Mouse (Mus musculus) CH12.LX (cell line): Measurements from ENCODE around the gene Snx8. TPM values are rescaled to one million over a fixed set of nuclear protein-coding genes. Genes with fewer than 3 reads are reported as not detected.

Source experiments
- DNase-seq: peaks from one replicate; pipeline ENCODE4 v3.0.0-alpha.2; 2013; ENCODE audit errors: extremely low read depth
- H3K27ac ChIP-seq: 2 replicates; pipeline ENCODE4 v1.5.1; 2012; ENCODE audit warnings: low read depth, mild to moderate bottlenecking, control low read depth, moderate library complexity; ENCODE audit not compliant: insufficient read depth
- H3K27me3 ChIP-seq: replicated peaks from 2 replicates; pipeline ENCODE3; 2012; ENCODE audit warnings: inconsistent platforms
- H3K36me3 ChIP-seq, 2 experiments: replicated peaks in 1 of 2; 2 replicates each; pipeline versions ENCODE3 to v1.6.1; 2012; ENCODE audit warnings: inconsistent platforms in 1 of 2, low read length in 1 of 2, mild to moderate bottlenecking in 1 of 2, mixed read lengths in 1 of 2, moderate library complexity in 1 of 2; ENCODE audit not compliant: control insufficient read depth in 1 of 2, insufficient read depth in 1 of 2
- H3K4me1 ChIP-seq, 2 experiments: 2 replicates each; pipeline ENCODE4 v1.6.1; 2012; ENCODE audit warnings: inconsistent platforms in 1 of 2, moderate library complexity in 1 of 2; ENCODE audit not compliant: insufficient read depth in 2 of 2, control insufficient read depth in 1 of 2
- H3K4me2 ChIP-seq: 2 replicates; pipeline ENCODE4 v1.6.1; 2012; ENCODE audit warnings: low read depth, mild to moderate bottlenecking, control low read depth; ENCODE audit not compliant: poor library complexity, insufficient read depth, severe bottlenecking
- H3K4me3 ChIP-seq, 3 experiments: fragments of 150-350 bp in 1 of 3; sonication (generic) in 1 of 3; replicated peaks in 1 of 3; 2 replicates each; pipeline versions ENCODE3 to v1.5.1; 2011 to 2012; ENCODE audit warnings: low read depth in 2 of 3, low read length in 2 of 3, mild to moderate bottlenecking in 2 of 3, moderate library complexity in 2 of 3, control low read depth in 1 of 3, improper control_type of control experiment in 1 of 3, inconsistent platforms in 1 of 3, mixed read lengths in 1 of 3; ENCODE audit not compliant: poor library complexity in 1 of 3
- H3K79me2 ChIP-seq: replicated peaks from 2 replicates; pipeline ENCODE4 v1.6.1; 2012; ENCODE audit warnings: mild to moderate bottlenecking, moderate library complexity; ENCODE audit not compliant: control insufficient read depth, poor library complexity, insufficient read depth, severe bottlenecking; ENCODE audit errors: extremely low read depth
- H3K9ac ChIP-seq: 2 replicates; pipeline ENCODE4 v1.6.1; 2012; ENCODE audit warnings: low read depth, mild to moderate bottlenecking, control low read depth, moderate library complexity; ENCODE audit not compliant: insufficient read depth
- H3K9me3 ChIP-seq: replicated peaks from 2 replicates; pipeline ENCODE3; 2012; ENCODE audit warnings: low read length, inconsistent platforms, mixed read lengths
- CHD1 ChIP-seq: IDR thresholded peaks from 2 replicates; pipeline ENCODE4 v1.6.1; 2012; ENCODE audit warnings: low read depth, low read length, improper control_type of control experiment, inconsistent platforms
- CTCF ChIP-seq, 2 experiments: IDR thresholded peaks in 1 of 2; conservative IDR thresholded peaks in 1 of 2; 2 replicates each; pipeline ENCODE4 v1.5.1; 2011 to 2012; ENCODE audit warnings: low read depth in 2 of 2, low read length in 2 of 2, improper control_type of control experiment in 1 of 2, inconsistent platforms in 1 of 2, mild to moderate bottlenecking in 1 of 2, moderate library complexity in 1 of 2
- ELF1 ChIP-seq: IDR thresholded peaks from 2 replicates; pipeline ENCODE4 v1.6.1; 2014; ENCODE audit warnings: low read depth, mild to moderate bottlenecking, inconsistent platforms, low read length, improper control_type of control experiment
- EP300 ChIP-seq: IDR thresholded peaks from 2 replicates; pipeline ENCODE4 v1.6.1; 2011; ENCODE audit warnings: low read length, improper control_type of control experiment
- GABPA ChIP-seq: IDR thresholded peaks from 2 replicates; pipeline ENCODE4 v1.6.1; 2012; ENCODE audit warnings: low read depth, low read length, improper control_type of control experiment, inconsistent platforms; ENCODE audit not compliant: insufficient replicate concordance
- HCFC1 ChIP-seq: IDR thresholded peaks from 2 replicates; pipeline ENCODE4 v1.6.1; 2012; ENCODE audit warnings: low read depth, mild to moderate bottlenecking, inconsistent platforms, low read length, improper control_type of control experiment
- JUND ChIP-seq: conservative IDR thresholded peaks from 2 replicates; pipeline ENCODE4 v1.6.1; 2011; ENCODE audit warnings: low read depth, low read length, improper control_type of control experiment
- MAFK ChIP-seq: IDR thresholded peaks from 2 replicates; pipeline ENCODE4 v1.6.1; 2011; ENCODE audit warnings: low read length, improper control_type of control experiment; ENCODE audit not compliant: insufficient replicate concordance
- MAX ChIP-seq: IDR thresholded peaks from 2 replicates; pipeline ENCODE4 v1.6.1; 2011; ENCODE audit warnings: low read length, improper control_type of control experiment
- MEF2A ChIP-seq: IDR thresholded peaks from 2 replicates; pipeline ENCODE4 v1.6.1; 2014; ENCODE audit warnings: low read depth, mild to moderate bottlenecking, inconsistent platforms, low read length, improper control_type of control experiment, borderline replicate concordance
- MXI1 ChIP-seq: IDR thresholded peaks from 2 replicates; pipeline ENCODE4 v1.6.1; 2011; ENCODE audit warnings: mild to moderate bottlenecking, low read depth, low read length, improper control_type of control experiment
- NRF1 ChIP-seq: IDR thresholded peaks from 2 replicates; pipeline ENCODE4 v1.6.1; 2014; ENCODE audit warnings: low read depth, mild to moderate bottlenecking, inconsistent platforms, low read length, improper control_type of control experiment, moderate library complexity
- RCOR1 ChIP-seq: conservative IDR thresholded peaks from 2 replicates; pipeline ENCODE4 v1.6.1; 2012; ENCODE audit warnings: low read depth, mild to moderate bottlenecking, inconsistent platforms, low read length, improper control_type of control experiment
- SIN3A ChIP-seq: IDR thresholded peaks from 2 replicates; pipeline ENCODE4 v1.6.1; 2012; ENCODE audit warnings: low read length, improper control_type of control experiment, inconsistent platforms
- SMC3 ChIP-seq: IDR thresholded peaks from 2 replicates; pipeline ENCODE4 v1.6.1; 2011; ENCODE audit warnings: low read depth, low read length, improper control_type of control experiment
- TBP ChIP-seq: conservative IDR thresholded peaks from 2 replicates; pipeline ENCODE4 v1.6.1; 2011; ENCODE audit warnings: low read depth, low read length, improper control_type of control experiment
- TCF12 ChIP-seq: IDR thresholded peaks from 2 replicates; pipeline ENCODE4 v1.6.1; 2014; ENCODE audit warnings: low read depth, mild to moderate bottlenecking, inconsistent platforms, low read length, improper control_type of control experiment
- UBTF ChIP-seq: IDR thresholded peaks from 2 replicates; pipeline ENCODE4 v1.6.1; 2012; ENCODE audit warnings: low read depth, mild to moderate bottlenecking, inconsistent platforms, low read length, improper control_type of control experiment, moderate library complexity
- USF1 ChIP-seq: IDR thresholded peaks from 2 replicates; pipeline ENCODE4 v1.6.1; 2014; ENCODE audit warnings: low read depth, mild to moderate bottlenecking, inconsistent platforms, low read length, improper control_type of control experiment
- USF2 ChIP-seq: conservative IDR thresholded peaks from 2 replicates; pipeline ENCODE4 v1.6.1; 2011; ENCODE audit warnings: low read depth, low read length, improper control_type of control experiment
- ZMIZ1 ChIP-seq: IDR thresholded peaks from 2 replicates; pipeline ENCODE4 v1.6.1; 2012; ENCODE audit warnings: low read depth, mild to moderate bottlenecking, inconsistent platforms, low read length, improper control_type of control experiment
- dilution Hi-C: fragments of 300-500 bp; cut with MboI; formaldehyde crosslinking; loops from 2 replicates; pipeline ENCODE4 v1.14.3; 2020; ENCODE audit warnings: low sequenced_read_pairs; ENCODE audit not compliant: extremely low pct_unique_long_range_greater_than_20kb, extremely low pct_ligation_motif_present
- in situ Hi-C: fragments of 300-500 bp; cut with MboI; formaldehyde crosslinking; loops from 3 replicates; pipeline ENCODE4 v1.14.3; 2019; ENCODE audit warnings: low sequenced_read_pairs, low pct_ligation_motif_present, low pct_unique_long_range_greater_than_20kb, mixed read lengths
- polyA plus RNA-seq: library from polyadenylated mRNA; unstranded; fragments of >175 nt; gene quantifications from 2 replicates; pipeline ENCODE4 v1.2.1, GENCODE M21; 2012; ENCODE audit warnings: low read depth; ENCODE audit not compliant: insufficient read length
- total RNA-seq, 2 experiments: library from RNA; depleted of rRNA; stranded (reverse); fragments of 300-350 nt in 1 of 2; fragments of >200 nt in 1 of 2; gene quantifications; 2 replicates each; pipeline ENCODE4 v1.2.3; 2012 to 2014

The Snx8 gene
- total and polyA plus RNA-seq, 3 experiments = 20.8 to 42.4 (median 34.6) TPM

DNA sequence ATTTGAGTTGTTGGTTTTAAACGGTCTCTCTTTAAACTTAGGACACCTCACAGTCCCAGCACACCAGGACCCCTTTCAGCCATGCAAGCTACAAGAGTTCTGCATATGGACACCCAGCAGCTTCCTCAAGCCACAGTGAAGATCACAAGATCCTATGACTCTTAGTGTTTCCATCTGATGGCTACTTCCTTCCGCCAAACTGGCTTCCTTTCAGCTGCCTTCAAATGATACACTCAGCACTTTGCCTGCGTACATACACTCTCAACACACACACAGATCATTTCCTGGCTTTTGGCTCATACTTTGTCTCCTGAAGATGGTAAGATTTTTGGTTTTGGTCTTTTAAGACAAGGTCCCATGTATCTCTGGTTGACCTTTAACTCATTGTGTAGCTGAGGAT lies 3.6 kb upstream of the Snx8 start:
- no peak for TF ChIP-seq ELF1
- TF ChIP-seq NRF1 = no peak
- TF ChIP-seq TCF12 = no peak
- no peak for TF ChIP-seq GABPA
- no peak for TF ChIP-seq CHD1
- TF ChIP-seq MAFK = no peak
- TF ChIP-seq USF1 = no peak
- no peak for TF ChIP-seq JUND
- TF ChIP-seq SIN3A = no peak
- no peak for TF ChIP-seq TBP
- no peak for TF ChIP-seq SMC3
- TF ChIP-seq RCOR1 = no peak
- TF ChIP-seq MAX = no peak
- Histone ChIP-seq H3K27ac (no peak overlapping the region), H3K4me3 (no peak overlapping the region), H3K9ac (no peak overlapping the region), H3K79me2 (no peaks in the 10 kb centered on the region), H3K4me2 (no peak overlapping the region), H3K36me3 (no peaks in the 10 kb centered on the region), H3K9me3 (no peaks in the 10 kb centered on the region), H3K4me1 (peaks cover 3 to 16% of the 10 kb centered on the region in 2 experiments), H3K27me3 (peaks cover 4% of the 10 kb centered on the region)
- in situ Hi-C loops = loop anchor here (5.0 kb wide), 1 partner anchor 55 kb away; no protein-coding TSS in a partner anchor
- dilution Hi-C loops = no loop called here
- DNase-seq = no peak

DNA sequence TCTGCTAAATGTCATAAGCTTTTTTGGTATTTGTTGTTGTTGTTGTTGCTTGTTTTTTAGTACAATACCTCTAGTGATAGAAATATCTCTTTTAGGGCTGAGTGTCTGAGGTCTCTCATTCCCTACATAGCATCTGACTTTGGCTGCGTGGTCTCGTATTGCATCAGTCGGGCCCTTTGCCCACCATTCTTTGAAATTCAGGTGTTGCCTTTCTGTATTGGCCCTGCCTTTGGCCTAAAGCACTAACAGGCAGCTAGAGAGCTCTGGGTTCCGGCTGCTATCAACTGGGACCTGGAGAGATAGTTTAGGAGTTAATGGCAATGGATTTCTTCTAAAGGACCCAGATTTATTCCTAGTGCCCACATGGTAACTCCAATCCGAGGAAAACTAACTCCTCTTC lies 2.9 kb upstream of the Snx8 start:
- H3K9me3 ChIP-seq = no peaks in the 10 kb centered on the region
- peaks cover 9 to 23% of the 10 kb centered on the region in 2 experiments for H3K4me1 ChIP-seq
- peaks cover 4% of the 10 kb centered on the region for H3K27me3 ChIP-seq
- no peaks in the 10 kb centered on the region for H3K79me2 ChIP-seq
- in situ Hi-C loops = loop anchor here (5.0 kb wide), 1 partner anchor 55 kb away; no protein-coding TSS in a partner anchor
- no peak for TF ChIP-seq MXI1
- TF ChIP-seq RCOR1 = no peak
- TF ChIP-seq JUND = no peak
- no peak for TF ChIP-seq UBTF
- no peak for TF ChIP-seq SMC3
- no peak for TF ChIP-seq MAFK
- TF ChIP-seq USF2 = no peak
- no peak for TF ChIP-seq CTCF (conservative IDR thresholded peaks at IDR 0.05 in 1 of 2, IDR thresholded peaks at IDR 0.05 in 1 of 2; ENCODE audit: low read depth in 2 of 2, low read length in 2 of 2)
- TF ChIP-seq HCFC1 = no peak
- no peak for TF ChIP-seq ZMIZ1
- TF ChIP-seq EP300 = no peak
- TF ChIP-seq MEF2A = no peak
- TF ChIP-seq, all 38 proteins: peak for 0
- Histone ChIP-seq H3K36me3 (no peaks in the 10 kb centered on the region), H3K9ac (no peak overlapping the region), H3K4me3 (no peak overlapping the region), H3K27ac (no peak overlapping the region), H3K4me2 (no peak overlapping the region)
- no peak for DNase-seq
- dilution Hi-C loops = no loop called here
